Mouse (Mus musculus): ENCODE data around the gene 6430571L13Rik.
A peak's percentile ranks its signal among the peaks of the same experiment; 100 is the strongest.

The 6430571L13Rik gene

DNA sequence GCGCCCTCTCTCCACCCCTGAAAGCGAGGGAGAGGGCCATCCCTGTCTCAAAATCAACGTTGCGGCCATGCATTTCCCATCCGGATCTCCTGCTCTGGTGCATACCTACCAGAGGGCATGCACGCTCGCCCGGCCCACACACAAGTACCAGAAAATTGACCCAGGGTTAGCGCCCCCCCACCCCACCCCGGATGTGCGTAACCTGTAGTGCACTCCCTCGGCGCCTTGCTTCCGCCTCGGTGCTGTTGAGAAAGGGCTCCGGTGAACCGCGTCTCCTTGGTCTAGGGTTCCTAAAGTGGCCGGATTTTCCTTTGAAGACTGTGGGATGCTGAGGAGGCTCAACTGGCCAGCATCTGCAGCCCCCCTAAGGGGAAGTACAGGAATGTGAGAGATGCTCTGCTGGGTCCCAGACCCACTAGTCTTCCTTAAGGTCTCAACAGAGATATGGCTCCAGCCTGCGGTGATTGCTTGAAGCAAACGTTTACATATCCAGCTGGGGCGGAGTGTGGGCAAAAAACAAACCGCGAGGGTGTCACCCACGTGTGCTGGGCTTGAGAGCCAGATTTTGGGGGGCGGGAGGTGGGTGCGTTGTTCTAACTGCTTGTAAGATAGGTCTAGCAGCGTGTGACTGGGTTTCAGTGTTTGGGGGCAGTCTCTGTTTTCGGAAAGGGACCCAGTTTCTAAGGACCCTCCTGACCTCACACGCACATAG, 2.1 kb upstream of the 6430571L13Rik start, which contains the start of gene Hemk1:
Gene Hemk1 (minus strand): TSS at position 179 of the 712 bp plus-strand sequence.
- DNase-seq (ENCODE audit: low read depth in 2 of 2, low spot score in 2 of 2), result peak; percentile 55 to 65

DNA sequence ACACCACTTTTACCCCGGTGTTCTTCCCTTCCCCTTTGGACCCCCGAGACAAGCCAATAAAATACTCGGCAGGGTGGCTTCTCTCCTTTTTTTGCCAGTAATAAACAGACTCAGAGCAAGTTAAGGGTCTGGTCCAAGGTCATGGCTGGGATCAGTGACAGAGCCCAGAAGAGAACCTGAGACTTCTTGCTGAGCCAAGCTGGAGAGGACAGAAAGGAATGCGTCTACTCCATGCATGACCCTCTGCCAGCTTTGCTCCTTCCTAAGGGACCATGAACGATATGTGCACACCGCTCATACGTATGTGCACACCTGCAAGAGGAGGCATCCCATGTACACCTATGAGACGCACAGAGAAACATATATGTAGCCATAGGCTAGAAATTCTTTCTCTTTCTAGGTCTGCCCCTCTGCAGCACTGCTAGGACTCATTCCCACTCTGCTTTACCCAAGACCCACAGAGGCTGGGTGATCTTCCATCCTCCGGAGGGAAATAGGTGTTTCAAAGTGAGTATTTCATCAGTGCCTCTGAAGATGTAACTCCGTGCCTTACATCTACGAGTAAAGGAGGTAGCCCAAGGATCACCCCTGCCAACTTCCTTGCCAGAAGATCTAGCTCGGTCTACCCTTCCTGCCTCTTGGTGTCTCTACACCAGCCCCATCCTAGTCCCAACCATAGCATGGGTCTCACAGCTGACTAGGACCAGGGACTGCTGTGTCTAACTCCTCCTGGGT, 676 bp downstream of the 6430571L13Rik start:
- no peak for DNase-seq (ENCODE audit: low read depth in 2 of 2, low spot score in 2 of 2)

DNA sequence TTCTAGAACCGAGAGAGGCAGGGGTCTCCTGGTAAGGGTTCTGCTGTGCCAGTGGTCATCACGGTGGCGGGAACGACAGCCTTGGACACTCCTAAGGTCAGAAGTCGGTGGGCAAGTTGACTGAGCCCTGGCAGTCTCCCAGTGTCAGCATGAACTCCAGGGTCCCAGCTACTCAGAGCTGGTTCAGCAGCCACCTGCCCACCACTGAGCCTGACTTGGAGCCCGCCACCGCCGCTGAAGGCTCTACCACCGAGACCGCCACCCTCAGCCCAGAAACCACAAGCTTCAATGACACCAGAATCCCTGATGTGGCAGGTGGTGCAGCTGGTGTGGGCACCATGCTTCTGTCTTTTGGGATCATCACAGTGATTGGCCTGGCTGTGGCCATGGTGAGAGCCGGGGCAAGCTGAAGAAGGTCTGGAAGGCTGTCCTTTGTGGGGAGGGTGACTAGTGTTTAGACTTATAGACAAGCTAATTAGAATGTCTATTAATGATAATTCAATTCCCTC, 1.9 kb downstream of the 6430571L13Rik start:
- DNase-seq (ENCODE audit: low read depth in 2 of 2, low spot score in 2 of 2), result no peak

DNA sequence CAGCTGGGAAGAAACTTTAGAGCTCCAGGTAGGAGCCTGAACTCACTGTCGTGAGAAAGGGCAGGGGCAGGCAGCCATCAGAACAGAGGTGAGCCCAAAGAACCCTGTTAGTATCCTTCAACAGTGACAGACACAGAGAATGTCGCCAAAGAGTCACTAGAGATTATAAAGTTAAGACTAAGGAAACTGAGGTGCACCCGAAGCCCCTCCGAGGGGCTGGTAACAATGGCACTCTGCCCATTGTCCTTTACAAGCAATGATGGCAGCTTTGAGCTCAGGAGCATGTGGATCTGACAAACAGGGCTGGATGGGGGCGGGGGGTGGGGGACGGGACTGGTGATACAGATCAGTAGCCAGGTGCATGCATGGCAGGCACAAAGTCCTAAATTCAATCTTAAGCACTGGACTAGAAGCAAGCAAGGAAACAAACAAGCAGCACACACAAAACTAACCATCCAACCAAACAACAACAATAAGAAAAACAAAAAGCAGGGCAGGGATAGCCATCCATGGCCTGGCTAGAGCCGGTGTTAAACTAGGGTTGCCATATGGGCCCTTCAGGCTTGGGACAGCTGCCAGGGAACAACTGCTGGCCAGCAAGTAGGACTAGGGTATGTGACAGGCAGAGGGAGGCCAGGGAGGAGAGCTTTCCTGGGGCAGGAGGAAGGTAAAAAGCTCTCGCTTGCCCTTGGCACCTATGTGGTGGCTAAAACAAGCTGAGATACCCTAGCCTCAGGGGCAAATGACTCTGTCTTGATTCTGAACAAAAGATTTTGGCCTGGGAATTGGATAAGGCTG, 2.9 kb downstream of the 6430571L13Rik start:
- no peak for DNase-seq (ENCODE audit: low read depth in 2 of 2, low spot score in 2 of 2)

DNA sequence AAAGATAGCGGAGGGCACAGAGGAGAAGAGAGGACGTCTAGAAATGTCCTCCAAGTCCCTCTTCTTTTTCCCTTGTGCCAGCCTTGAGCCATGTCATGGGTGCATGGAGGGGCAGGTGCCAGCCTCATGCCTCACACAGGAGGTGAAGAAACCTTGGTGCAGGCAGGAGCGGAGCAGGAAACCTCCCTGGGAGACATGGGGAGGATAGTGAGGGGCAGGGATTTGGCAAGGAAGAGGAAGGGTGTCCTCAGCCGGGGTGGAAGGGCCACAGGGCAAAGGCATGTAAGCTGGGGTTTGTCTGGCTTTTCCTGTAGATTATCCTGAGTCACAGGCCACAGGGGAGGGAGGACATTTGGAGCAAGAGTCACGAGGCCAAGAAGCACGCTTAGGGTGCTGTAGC, 3.6 kb downstream of the 6430571L13Rik start:
- no peak for DNase-seq (ENCODE audit: low read depth in 2 of 2, low spot score in 2 of 2)

DNA sequence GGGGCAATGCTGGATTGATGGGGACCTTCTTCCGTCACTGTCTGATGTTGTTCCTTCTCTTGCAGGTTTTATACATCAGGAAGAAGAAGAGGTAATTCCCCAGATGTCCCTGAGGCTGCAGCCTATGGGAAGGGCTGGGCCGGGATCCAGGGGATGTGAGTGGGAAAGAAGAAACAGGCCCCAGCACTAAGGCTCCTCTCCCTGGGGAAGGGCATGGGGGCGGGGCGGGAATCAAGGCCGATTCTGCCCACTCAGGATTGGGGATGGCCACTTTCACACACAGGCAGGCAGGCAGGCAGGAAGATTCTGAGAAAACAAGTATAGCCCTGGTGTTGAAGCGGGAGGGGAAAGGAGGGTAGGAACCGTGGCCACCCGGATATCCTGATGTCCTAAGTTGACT, 5.7 kb downstream of the 6430571L13Rik start:
- no peak for DNase-seq (ENCODE audit: low read depth in 2 of 2, low spot score in 2 of 2)

DNA sequence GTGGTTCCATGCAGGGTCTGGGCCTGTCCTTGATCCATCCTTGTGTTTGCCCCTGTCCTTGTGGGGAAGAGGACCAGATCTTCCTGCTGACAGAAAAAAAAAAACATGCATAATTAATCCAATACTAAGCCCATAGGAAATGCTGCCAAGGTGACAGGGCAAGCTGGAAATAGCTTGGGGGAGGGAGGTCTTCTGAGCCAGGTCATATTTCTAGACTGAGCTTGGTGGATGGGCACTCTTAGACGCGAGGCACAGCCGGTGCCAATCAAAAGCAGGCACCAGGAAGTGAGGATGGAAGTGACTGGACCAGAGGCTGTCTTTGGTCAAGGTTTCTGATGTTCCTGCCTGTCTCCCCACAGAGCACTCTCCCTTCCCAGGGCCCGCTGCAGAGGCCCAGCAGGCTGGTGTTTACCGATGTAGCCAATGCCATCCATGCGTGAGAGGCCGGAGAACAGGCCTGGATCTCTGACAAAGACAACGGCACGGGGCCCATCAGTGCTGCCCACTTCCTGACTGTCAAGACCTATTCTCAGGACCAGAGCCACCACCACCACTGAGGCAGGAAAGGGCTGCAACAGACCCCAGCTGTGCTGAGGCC, 7.3 kb downstream of the 6430571L13Rik start:
- DNase-seq (ENCODE audit: low read depth in 2 of 2, low spot score in 2 of 2), result no peak

DNA sequence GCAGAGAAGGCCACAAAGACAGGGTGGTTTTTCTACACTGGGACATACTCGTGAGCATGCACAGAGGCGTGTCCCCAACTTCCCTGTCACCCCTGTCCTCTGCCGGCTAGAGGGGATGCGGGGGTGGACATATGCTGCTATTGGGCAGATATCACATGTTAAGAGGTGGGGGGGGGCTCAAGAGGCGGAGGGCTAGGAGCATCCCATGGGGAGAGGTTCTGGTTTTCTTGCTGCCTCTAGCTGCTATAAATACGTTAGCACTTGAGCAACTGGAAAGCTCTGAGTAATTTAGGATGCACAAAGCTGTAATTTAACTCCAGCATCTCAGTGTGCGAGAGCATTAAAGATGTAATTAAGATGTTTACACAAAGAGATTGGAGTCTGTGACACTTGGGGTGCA, 8.9 kb downstream of the 6430571L13Rik start:
- DNase-seq (ENCODE audit: low read depth in 2 of 2, low spot score in 2 of 2), result no peak

DNA sequence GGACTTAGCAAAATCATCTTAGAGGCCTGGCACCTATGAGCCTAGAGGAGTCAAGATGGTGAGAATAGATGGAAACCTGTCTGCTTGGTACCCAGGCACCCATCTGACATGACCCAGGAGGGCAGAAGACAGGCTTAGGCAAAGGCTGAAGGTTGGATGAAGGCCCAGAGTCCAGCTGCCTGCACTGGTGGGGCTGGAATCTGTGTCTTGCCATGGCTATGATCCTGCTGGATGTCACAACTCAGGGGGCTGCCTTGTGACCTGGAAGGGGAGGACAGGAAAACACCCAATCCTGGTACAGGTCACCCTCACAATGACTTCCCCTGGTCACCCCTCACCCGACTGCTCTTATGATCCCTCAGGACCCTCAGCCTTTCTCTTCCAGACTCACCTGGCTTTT, 14.4 kb downstream of the 6430571L13Rik start:
- no peak for DNase-seq (ENCODE audit: low read depth in 2 of 2, low spot score in 2 of 2)

DNA sequence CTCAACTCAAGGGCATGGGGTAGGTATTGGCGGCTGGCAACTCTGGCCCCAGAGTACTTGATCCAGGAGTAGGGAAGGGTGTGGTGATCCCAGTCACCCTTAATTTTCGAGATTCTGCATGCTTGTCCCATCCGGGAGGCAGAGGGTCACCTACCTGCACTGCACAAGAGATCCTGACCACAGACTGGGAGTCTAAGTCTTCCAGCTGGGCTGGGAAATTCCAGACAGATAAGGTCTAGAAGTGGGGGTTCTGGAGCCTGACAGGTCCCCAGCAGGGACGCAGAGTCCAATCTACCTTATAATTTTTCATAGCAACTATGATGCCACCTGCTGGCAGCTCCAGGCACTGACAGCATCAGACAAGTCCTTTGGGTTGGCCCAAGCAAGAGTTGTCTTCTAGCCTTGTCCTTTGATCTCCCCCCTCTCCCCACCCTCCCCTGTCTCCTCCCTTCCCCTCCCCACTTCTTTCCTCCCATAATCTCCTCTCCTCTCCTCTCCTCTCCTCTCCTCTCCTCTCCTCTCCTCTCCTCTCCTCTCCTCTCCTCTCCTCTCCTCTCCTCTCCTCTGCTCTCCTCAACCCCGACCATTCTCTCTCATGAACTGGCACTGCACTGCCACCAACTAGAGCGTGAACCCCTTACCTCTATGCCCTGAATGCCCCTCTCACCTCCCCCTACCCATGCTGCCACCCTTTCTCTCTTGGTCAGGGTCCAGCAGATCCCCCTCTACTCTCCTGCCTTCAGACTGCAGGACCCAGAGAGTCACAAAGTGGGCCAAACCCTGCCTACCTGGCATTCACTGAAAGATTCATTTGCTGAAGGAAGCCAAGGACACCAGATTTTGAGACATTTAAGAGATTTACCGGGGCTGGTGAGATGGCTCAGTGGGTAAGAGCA, 15.7 kb downstream of the 6430571L13Rik start:
- peak; percentile 41 to 59 for DNase-seq (ENCODE audit: low read depth in 2 of 2, low spot score in 2 of 2)

DNA sequence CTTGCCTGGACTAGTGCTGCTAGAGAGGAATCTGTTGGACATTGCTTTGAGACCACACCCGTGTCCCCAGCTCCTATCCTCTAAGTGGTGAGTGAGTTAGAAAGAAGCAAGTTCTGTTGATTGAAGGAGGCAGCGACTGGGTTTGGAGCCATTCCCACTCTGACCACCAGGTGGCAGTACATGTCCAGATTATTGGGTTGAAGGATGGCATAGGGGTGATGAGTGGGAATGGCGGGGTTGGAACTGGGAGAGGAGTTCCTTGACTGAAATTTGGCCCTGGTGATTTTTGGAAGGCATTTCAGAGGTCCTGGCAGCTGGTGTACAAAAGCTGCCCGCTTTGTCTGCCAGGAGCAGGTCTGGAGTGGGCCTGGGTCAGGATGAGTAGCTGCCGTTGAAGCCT, 17.2 kb downstream of the 6430571L13Rik start:
- peak; percentile 63 to 73 for DNase-seq (ENCODE audit: low read depth in 2 of 2, low spot score in 2 of 2)

DNA sequence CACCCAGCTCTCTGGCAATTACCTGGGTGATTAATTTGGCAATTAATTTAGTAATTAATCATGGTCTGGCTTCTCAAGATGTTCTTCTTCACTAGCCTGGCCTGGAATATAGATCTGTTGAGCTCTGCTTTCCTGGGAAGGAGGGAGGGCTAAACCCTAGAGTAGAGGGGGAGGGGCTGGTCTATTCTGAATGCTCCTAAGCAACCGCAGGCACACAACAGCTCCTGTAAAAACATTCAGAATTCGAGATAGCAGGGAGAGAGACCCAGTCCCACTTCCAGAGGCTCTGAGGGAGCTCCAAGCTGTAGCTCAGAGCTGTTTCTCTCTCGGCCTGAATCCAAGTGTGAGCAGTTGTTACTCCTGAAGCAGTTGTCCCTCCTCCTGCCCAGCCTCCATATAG, 20.6 kb downstream of the 6430571L13Rik start:
- DNase-seq (ENCODE audit: low read depth in 2 of 2, low spot score in 2 of 2), result no peak

DNA sequence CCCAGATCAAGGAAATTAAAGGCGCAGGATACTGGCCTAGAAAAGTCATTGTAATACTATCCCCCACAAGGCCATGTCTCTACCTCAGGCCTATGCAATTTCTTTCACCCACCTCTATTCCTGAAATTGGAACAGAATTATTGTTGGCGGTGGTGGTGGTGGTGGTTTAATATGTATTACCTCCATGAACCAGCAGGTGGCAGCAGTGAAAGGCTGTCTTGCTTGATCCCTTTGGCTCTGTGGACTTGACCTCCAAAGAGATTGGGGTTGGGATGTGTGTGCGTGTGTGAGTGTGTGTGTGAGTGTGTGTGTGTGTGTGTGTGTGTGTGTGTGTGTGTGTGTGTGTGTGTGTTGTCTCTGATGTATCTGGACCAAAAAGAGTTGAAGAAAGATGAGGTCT, 26.2 kb downstream of the 6430571L13Rik start:
- peak; percentile 26 to 45 for DNase-seq (ENCODE audit: low read depth in 2 of 2, low spot score in 2 of 2)

DNA sequence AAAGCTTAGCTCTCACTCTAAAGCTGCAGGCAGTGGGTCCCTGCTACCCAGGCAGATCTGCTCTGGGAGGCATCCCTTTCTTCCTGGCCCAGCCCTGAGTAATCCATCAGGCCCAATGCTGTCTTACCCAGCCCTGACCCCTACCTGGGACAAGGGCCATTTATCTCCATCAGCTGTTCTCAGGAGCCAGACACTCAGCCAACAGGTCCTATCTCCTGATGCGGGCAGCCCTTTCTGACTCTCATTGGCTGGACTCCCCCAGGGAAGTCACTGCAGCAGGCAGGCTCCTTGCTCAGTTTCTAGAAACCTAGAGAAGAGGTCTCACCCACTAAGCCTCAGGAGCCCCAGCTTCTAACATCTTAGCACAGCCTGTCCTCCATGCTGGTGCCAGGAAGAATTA, 27.9 kb downstream of the 6430571L13Rik start:
- no peak for DNase-seq (ENCODE audit: low read depth in 2 of 2, low spot score in 2 of 2)

DNA sequence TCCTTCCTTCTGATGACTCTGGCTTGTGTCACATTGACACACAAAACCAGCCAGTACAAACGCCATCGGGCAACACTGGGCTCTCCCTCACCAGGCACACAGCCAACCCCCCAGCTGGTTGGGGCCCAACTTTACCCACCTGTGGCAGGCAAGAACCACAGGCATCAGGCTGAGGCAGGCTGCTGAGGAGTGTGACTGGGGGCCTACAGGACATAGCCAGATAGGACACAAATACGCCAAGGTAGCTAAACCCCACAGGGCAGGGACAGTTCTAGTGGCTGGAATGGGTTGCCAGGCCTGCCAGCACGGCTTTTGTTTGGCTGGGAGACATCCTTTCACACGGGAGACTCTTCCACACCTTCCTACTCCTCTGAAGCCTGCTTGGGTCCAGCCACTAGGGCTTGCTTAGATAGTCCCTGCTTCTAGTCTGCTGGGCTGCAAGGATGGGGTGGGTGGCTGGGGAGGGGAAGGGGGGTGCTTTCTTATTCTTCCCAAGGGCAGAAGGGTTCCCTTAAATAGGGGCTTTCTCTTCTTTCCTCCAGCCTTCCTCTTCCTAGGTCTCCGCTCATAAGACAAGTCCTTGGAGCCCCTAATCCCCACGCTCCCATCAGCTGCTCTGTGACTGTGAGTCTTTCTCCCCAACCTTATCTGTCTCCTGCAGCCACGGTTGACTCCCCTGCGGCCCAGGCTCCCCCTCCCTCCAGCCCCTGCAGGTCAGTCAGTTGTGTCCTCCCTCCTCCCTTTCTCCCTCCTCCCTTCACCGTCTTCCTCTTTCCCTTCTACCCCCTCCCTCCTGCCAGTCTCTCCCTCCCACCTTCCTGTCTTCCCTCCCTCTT, 29.1 kb downstream of the 6430571L13Rik start:
- DNase-seq (ENCODE audit: low read depth in 2 of 2, low spot score in 2 of 2), result no peak

DNA sequence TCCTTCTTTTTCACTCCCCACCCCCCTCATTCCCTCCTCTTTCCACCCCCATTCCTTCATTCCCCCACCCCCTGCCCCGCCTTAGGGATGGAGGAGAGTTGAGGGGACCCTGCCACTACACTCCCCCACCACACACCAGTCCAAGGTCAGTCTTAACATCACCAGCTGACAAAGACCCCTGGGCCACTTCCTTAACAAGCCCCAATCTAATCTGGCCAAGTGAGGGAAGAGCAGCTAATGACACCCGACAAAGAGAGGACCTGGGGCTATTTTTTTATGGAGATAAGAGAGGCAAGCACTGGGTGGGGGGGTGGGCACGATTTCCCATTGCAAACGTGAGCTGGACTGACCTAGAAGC, 29.7 kb downstream of the 6430571L13Rik start:
- no peak for DNase-seq (ENCODE audit: low read depth in 2 of 2, low spot score in 2 of 2)

DNA sequence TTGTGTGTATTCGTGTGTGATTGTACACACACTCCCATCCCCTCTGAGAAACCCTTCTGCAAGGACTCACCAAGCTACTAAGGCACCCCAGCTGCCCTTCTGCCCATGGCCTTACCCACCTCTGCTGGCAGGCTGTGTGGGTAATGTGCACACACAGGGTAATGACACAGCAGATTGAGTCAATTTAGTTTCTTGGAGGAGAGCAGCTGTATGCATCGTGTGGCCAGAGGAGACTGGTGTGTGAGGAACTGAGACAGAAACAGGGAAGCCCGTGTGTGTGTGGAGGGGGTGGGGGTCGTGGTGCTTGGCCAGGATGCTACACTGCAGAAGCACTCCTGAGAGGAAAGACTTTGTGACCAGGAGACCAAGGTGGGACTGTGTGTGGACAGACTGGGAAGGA, 32.0 kb downstream of the 6430571L13Rik start:
- DNase-seq (ENCODE audit: low read depth in 2 of 2, low spot score in 2 of 2), result no peak

DNA sequence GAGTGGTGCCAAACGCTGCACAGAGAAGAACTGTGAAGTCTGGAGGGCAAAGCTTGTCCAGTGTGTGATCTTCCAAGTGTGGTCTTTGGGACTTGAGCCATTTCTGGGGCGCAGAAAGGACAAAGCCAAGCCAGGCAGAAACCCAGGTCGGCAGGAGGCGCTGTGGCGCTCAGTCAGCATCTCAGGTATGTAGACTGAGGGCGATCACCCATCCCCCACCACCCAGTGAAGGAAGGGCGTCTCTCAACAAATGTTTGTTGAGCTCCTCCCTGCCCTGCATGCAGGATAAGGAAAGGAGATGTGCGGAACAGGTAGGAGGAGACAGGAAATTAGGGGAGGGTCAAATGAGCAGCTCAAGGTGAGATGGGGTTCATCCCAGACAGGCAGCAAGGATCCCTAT, 34.2 kb downstream of the 6430571L13Rik start:
- DNase-seq (ENCODE audit: low read depth in 2 of 2, low spot score in 2 of 2), result no peak

DNA sequence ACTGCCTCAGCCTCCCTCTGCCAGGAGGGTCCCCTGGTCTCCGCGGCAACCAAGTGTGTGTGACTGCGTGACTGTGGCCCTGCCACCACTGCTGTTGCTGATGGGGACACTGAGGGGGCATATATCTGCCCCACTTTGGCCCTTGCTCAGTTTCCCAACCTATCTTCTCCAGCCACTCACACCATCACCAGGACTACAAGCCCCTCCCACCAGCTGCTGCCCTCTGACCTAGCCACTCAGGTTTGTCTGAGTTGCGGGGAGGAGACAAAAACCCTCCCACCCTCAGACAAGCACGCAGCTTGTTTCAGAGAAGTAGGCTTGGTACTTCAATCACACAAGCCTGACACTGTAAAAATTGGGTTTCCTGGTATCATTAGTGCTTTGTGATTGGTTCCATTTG, 35.0 kb downstream of the 6430571L13Rik start:
- DNase-seq (ENCODE audit: low read depth in 2 of 2, low spot score in 2 of 2), result no peak

Measured in CD8-positive naive resting alpha-beta T cell, adult 2 months (primary cell).